Mouse (Mus musculus) erythroblast, embryonic 14.5 days (primary cell): ENCODE measurements around the gene Ppp6r2. TPM values are rescaled to one million over a fixed set of nuclear protein-coding genes. Genes with fewer than 3 reads are reported as not detected.

Experiments used
- H3K27me3 ChIP-seq: 2 replicates; pipeline ENCODE4 v1.6.1; 2012; ENCODE audit warnings: inconsistent platforms; ENCODE audit not compliant: control insufficient read depth
- H3K36me3 ChIP-seq: 2 replicates; pipeline ENCODE4 v1.6.1; 2012; ENCODE audit warnings: mild to moderate bottlenecking, inconsistent platforms; ENCODE audit not compliant: control insufficient read depth
- H3K4me1 ChIP-seq: 2 replicates; pipeline ENCODE4 v1.6.1; 2012; ENCODE audit warnings: inconsistent platforms; ENCODE audit not compliant: control insufficient read depth
- H3K4me3 ChIP-seq: replicated peaks from 2 replicates; pipeline ENCODE3; 2012; ENCODE audit warnings: moderate library complexity, mild to moderate bottlenecking, inconsistent platforms
- H3K9me3 ChIP-seq: 2 replicates; pipeline ENCODE4 v1.6.1; 2012; ENCODE audit warnings: low read length, inconsistent platforms, mixed read lengths; ENCODE audit not compliant: control insufficient read depth
- GATA1 ChIP-seq: IDR thresholded peaks from 2 replicates; pipeline ENCODE4 v1.6.1; 2012; ENCODE audit warnings: low read length, inconsistent platforms, mixed read lengths
- TAL1 ChIP-seq: IDR thresholded peaks from 3 replicates; pipeline ENCODE4 v1.6.1; 2012; ENCODE audit warnings: low read length, inconsistent platforms, mixed read lengths
- polyA plus RNA-seq: library from polyadenylated mRNA; stranded (reverse); fragments of >175 nt; gene quantifications from 2 replicates; pipeline ENCODE4 v1.2.3, GENCODE M21; 2012

The Ppp6r2 gene
- polyA plus RNA-seq, 1 experiment, result 14.5 TPM

GRCm38 (mm10) chr15:89174889-89175339, 36.4 kb upstream of the Ppp6r2 start:
- H3K9me3 ChIP-seq, result no peaks in the 10 kb centered on the region
- no peak overlapping the region for H3K4me3 ChIP-seq
- H3K36me3 ChIP-seq, result no peaks in the 10 kb centered on the region
- H3K4me1 ChIP-seq, result peaks cover 37% of the 10 kb centered on the region
- no peak for TF ChIP-seq TAL1
- TF ChIP-seq GATA1, result no peak
- H3K27me3 ChIP-seq, result peaks cover 75% of the 10 kb centered on the region

GRCm38 (mm10) chr15:89175411-89176155, 35.8 kb upstream of the Ppp6r2 start:
- peaks cover 43% of the 10 kb centered on the region for H3K4me1 ChIP-seq
- H3K27me3 ChIP-seq, result peaks cover 82% of the 10 kb centered on the region
- TF ChIP-seq TAL1 (no peak), GATA1 (no peak)
- H3K4me3 ChIP-seq, result no peak overlapping the region
- no peaks in the 10 kb centered on the region for H3K36me3 ChIP-seq
- peaks cover 3% of the 10 kb centered on the region; the same call in 1 of the 2 replicates for H3K9me3 ChIP-seq

DNA sequence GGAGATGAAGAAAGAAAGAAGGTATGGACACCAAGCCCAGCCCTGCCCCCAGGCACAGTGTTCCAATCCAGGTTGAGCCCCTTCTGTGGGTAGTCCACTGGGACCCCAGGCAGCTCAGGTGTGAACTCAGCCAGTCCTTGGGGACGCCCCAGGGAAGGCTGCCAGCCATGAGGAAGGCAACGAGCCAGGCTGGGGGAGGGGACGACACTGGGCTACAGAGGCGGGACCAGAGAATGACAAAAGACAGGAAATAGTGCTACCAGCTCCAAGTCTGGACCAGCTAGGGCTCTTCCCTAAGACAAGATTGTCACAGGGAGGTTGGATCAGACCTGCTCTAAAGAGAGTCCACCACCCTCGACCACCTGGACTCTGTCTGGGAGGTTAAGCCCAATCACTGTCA, 34.2 kb upstream of the Ppp6r2 start:
- Histone ChIP-seq H3K36me3 (no peaks in the 10 kb centered on the region), H3K4me3 (no peak overlapping the region), H3K27me3 (peaks cover 86% of the 10 kb centered on the region), H3K9me3 (peaks cover 8% of the 10 kb centered on the region), H3K4me1 (peaks cover 47% of the 10 kb centered on the region)
- TF ChIP-seq TAL1 (no peak), GATA1 (no peak)

DNA sequence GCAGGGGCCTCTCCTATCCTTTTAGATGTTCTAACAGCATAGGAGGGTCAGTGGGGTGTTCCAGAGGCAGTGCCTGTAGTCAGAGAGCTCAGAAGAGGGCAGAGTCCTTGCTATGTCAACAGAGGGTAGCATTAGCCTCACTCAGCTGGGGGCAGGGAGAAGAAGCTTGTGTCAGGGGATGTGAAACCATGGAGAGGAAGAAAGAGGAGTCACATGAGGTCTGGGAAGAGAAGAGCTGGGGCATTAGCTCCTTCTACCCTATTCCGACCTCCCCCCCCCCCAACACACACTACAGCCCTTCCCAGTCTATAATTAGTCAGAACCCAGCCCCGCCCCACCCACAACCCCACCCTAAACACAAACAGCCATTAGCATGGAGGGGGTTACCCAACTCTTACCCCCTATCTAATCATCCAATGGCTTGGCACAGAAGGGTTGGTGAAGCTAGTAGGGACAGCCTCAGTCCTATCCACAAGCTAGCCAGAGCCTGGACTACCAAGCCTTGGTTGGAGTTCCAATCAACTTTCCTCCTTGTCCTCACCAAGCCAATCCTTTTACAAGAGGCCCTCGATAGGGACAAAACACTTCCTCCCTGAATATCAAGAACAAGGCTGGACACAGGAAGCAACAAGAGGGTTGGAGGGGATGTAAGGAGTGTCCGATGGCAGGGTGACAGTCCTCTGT, 33.6 kb upstream of the Ppp6r2 start:
- H3K4me1 ChIP-seq, result peaks cover 47% of the 10 kb centered on the region
- no peak overlapping the region for H3K4me3 ChIP-seq
- H3K36me3 ChIP-seq, result no peaks in the 10 kb centered on the region
- peaks cover 8% of the 10 kb centered on the region for H3K9me3 ChIP-seq
- H3K27me3 ChIP-seq, result peaks cover 86% of the 10 kb centered on the region
- TF ChIP-seq TAL1 (no peak), GATA1 (no peak)

DNA sequence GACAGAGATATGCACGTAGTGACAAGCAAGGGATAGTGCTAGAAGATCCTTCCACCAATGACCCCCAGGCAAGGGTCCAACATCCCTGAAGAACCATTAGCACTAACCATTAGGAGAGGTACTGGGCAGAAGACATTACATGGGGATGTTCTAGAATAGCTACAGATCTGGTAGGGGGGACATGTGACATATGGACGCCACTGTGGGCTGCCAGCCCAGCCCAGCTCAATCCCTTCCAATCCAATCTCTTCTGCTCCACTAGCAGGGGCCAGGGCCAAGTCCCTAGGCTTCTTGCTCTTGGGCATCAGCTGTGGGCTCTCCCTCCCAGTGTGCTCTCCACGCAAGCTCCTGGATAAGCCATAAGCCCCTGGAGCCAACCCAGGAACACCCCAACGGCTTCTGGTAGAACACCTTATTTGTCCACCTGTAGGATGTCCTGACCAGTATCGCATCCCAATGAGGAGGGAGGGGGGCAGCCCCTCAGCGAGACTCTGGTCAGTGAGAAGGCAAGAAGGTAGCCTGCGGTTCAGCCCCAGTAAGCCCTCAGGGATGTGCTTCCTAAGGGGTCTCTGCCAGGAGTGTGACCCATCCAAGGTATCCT, 33.0 kb upstream of the Ppp6r2 start:
- H3K4me3 ChIP-seq, result no peak overlapping the region
- no peak for TF ChIP-seq TAL1
- no peak for TF ChIP-seq GATA1
- peaks cover 85% of the 10 kb centered on the region for H3K27me3 ChIP-seq
- no peaks in the 10 kb centered on the region for H3K36me3 ChIP-seq
- H3K4me1 ChIP-seq, result peaks cover 41% of the 10 kb centered on the region
- peaks cover 8% of the 10 kb centered on the region for H3K9me3 ChIP-seq

- Histone ChIP-seq H3K27me3 (peaks cover 77% of the 10 kb centered on the region), H3K9me3 (peaks cover 8% of the 10 kb centered on the region), H3K36me3 (no peaks in the 10 kb centered on the region), H3K4me1 (peaks cover 34% of the 10 kb centered on the region), H3K4me3 (peak overlapping the region; percentile 60)
- no peak for TF ChIP-seq GATA1
- TF ChIP-seq TAL1, result no peak
Measured at GRCm38 (mm10) chr15:89178954-89179629, 32.3 kb upstream of the Ppp6r2 start.

DNA sequence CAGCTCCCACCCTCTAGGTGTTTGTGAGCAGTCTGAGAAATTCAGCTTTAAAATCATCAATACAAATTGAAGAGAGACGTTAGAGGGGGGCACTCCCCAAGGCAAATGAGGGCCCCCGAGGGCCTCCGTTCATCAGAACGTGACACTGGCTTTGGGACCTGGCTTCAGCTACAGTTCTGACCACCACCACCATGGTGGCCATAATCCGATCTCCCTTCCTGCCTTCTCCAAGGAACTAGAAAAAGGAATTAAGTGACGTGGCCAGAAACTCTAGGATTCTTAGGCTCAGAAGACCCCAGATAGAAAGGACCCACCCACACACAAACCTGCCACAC, 31.8 kb upstream of the Ppp6r2 start:
- Histone ChIP-seq H3K4me1 (peaks cover 34% of the 10 kb centered on the region), H3K4me3 (peak overlapping the region; percentile 60), H3K27me3 (peaks cover 72% of the 10 kb centered on the region), H3K36me3 (no peaks in the 10 kb centered on the region; the same call in 1 of the 2 replicates), H3K9me3 (peaks cover 8% of the 10 kb centered on the region)
- TF ChIP-seq TAL1 (no peak), GATA1 (no peak)

DNA sequence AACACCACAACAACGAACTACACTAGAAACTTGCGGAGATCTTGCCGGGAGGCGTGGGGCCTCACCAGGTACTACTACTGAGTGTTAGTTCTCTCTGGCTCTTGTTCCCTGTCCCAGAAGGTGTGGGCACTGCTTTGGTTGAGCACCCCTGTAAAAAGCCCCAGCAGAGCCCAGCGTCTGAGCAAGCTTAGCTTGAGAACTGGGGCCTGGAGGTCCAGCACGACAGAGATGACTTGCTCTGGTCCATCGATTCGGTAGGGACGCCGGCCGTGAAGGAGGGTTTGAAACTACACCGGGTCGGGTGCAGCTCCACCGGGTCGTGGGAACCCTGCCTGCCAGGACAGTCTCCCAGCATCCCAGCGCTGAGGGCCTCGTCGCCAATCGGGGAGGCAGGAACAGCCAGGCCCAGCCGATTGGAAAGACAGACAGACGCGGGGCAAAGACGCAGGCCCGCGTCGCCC, 31.2 kb upstream of the Ppp6r2 start:
- Histone ChIP-seq H3K27me3 (peaks cover 67% of the 10 kb centered on the region), H3K4me1 (peaks cover 34% of the 10 kb centered on the region), H3K36me3 (no peaks in the 10 kb centered on the region; the same call in 1 of the 2 replicates), H3K9me3 (peaks cover 8% of the 10 kb centered on the region), H3K4me3 (peak overlapping the region; percentile 60)
- TF ChIP-seq GATA1 (no peak), TAL1 (no peak)
